Mouse (Mus musculus) lung, postnatal 10 days (tissue): ENCODE results near the gene Tmx2.
"Not testable (repeated sequence)": the region's sequence is repeated elsewhere in the genome, so short reads cannot be mapped to it uniquely, and the experiment has no call there.

ENCODE experiments used
- DNase-seq: peaks from one replicate; pipeline ENCODE4 v3.0.0; 2021

Gene Tmx2

DNA sequence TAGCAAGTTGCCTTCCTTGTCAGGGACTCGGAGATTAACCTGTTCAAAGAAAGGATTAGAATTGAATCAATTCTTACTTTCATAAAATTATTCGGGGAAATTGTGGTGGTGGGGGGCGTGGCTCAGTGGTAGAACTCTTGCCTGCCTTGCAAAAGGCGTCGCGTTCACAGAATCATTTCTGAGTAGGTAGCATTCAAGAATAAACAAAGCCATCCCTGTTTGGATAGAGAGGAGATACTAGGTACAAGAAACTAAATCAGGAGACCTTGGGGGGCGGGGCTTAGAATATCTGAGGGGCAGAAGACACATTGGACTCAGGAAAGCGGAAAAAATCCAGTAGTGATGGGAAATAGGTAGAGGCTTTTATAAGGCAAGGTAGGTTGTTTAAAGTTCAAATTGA, at the start of gene Tmx2:
Gene Tmx2, minus strand, starts transcription at position 125 of the 400 bp plus-strand sequence.
- no peak for DNase-seq

DNA sequence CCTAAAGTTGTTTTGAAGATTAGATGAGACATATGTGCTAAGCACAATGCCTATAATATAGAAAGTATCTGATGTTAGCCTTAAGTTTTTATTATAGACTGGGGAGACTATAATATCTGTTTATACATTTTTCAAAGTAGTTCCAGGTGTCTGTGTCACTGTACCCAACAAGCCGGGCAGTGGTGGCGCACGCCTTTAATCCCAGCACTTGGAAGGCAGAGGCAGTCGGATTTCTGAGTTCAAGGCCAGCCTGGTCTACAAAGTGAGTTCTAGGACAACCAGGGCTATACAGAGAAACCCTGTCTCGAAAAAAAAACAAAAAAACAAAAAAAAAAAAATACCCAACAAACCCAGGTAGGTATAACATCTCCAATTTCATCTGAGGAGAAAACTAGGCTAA, 49.3 kb upstream of the Tmx2 start:
- DNase-seq = not testable (repeated sequence)

DNA sequence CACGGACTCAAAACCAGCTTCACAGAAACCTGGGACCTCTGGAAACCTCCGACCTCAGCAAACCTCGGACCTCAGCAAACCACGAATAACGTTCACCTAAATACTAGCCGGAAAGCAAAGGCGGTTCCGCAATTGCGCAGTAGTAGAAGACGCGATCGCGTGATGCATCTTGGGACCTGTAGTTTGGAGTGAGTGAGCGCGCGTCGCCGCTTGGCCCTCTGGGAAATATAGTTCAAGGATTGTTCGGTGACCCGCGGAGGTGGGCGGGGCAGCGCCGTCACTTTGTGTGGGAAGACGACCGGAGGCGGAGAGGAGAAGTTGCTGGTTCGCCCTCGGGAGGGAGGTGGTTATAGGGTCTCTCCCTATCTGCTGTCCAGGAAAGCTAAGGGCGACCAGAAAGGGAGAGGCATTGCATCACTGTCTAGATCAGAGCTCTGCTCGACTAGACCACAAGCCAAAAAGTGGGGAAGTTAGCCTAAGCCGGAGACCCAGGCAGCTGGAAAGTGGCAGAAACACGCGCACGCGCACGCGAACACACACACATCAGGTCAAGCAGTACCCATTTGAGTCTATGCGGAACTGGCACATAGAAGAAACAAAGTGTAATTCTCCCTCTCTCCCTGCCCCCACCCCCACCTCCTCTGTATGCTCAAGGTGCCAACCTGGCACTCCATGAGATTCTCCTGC, 48.4 kb upstream of the Tmx2 start, which contains the start of gene Clp1:
Gene Clp1, minus strand, starts transcription at position 179 of the 687 bp plus-strand sequence.
- DNase-seq = peak; percentile 98

DNA sequence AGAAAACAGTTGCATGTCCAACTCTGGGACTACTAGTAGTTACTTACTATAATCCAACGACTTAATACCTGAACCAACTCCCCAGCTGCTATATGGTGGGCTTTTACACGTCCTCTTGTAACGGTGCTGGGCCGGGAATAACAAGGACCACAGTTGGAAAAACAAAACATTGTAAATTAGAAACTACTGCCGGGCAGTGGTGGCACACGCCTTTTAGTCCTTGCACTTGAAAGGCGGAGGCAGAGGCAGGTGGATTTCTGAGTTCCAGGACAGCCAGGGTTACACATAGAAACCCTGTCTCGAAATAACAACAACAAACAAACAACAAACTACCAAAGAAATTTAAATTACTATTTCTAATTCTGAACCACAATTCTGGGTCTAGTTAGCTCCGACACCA, 47.8 kb upstream of the Tmx2 start:
- no peak for DNase-seq

DNA sequence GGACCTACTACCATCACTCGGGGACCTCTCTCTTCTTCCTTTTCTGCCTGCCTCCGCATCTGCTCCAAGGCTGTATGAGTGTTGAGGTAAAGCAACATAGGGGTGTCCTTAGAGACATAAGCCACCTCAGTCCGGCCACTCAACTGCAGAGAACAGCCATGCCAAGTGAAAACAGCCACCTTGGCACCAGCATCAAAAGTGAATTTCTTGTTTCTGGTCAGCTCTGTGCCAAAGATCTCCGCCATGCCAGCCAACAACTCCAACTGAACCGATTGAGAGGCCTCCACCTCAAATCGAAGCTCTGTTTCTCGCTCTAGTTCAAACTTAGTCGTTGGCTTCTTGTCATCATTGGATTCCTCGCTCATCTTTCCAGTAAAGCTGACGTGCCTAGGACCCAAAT, 46.8 kb upstream of the Tmx2 start:
- DNase-seq = no peak

DNA sequence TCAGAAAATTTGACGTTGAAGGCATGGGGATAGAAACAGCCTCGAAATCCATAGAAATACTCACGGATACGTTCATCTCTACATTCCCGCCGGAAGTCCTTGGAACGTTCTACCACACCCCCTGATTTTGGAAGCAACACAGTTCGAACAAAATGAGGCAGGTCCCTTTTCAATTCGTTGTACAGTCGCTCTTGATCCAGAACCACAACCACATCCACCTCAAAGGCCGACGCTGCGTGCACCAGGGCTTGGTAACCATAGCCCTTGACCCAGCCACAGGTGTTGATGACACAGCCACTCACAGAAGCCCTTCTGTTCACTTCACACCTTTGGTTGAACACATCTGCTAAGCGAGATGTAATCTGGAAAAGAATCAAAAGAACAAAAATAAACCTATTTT, 44.9 kb upstream of the Tmx2 start:
- DNase-seq = no peak

DNA sequence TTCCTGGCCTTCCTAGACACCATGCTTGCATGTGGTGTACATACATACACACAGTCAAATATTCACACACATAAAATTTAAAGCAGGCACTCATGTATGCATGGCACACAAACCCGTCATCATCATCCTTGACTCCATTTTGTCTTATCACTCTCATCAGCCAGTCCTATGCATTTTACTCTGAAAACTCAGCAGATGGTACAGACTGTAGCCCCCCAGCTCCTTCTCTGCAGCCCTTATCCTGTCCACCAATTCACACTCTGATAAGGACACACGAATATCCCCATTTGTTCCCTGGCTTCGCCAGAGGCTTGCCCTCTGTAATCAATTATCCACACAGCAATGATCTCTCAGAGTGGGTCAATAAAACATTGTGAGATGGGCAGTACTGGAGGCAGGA, 42.2 kb upstream of the Tmx2 start:
- no peak for DNase-seq

DNA sequence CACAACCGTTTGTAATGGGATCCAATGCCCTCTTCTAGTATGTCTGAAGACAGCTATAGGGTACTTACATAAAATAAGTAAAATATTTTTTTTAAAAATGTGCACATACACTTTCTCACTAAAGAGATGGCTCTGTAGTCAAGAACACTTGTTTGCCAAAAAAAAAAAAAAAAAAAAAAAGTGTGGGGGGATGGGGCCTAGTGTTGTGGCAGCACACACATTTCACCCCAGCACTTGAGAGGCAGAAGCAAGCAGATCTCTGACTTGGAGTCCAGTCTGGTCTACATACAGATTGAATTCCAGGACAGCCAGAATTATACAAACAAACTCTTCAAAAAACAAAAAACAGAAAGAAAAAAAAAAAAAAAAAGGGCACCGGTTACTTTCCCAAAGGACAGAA, 41.8 kb upstream of the Tmx2 start:
- no peak for DNase-seq

DNA sequence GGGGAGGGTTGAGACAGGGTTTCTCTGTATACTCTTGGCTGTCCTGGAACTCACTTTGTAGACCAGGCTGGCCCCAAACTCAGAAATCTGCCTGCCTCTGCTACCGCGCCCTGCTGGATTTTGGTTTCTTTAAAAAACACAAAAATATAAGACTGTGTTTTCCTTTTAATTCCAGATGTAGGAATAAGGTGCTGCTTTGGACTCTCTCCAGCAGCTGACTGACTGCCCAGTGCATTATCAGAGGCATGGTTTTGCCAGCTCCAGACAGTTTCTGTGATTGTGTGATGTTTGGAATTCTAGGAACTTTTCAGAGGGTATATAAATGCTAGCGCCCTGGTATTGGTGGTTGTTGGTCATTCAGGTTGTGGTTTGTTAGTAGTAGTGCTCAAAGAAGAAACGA, 38.4 kb upstream of the Tmx2 start:
- DNase-seq = no peak

DNA sequence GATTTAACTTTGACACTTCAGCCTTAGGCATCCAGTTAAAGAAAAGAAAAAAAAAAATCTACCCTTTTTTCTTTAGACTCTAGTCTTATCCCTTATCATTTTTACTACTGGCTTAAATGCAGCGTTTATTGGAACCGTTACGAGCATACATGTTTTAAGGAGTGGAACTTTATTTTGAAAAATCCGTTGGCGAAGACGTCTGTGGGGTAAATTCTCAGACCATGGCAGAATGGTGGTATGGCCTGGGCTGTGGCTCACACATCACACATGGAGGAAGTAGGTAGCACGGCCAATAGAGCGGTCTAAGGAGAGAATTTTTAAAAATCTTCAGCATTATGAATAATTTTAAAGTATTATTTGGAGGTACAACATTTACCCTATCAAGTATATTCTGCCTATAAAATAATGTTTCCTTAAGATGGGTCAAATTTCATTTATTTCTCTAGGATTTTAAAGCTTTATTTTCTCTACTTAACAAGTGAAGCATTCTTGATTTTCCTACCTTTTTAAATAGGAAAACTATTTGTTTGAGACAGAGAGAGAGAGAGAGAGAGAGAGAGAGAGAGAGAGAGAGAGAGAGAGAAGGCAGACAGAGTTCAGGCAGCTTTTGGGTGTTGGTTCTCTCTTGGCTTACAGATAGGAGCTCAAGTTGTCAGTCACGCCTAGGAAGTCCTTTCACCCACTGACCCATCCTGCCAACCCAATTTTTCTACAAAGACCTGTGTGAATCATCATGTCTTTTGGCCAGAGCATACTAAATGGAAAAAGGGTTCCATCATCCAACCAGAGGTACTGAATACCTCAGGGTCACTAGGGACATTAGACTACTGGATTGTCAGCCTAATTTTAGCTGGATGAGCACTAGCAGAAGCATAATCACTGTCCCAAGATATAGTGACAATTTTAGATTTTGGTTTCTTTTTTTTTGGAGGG, 37.7 kb upstream of the Tmx2 start:
- DNase-seq = no peak

DNA sequence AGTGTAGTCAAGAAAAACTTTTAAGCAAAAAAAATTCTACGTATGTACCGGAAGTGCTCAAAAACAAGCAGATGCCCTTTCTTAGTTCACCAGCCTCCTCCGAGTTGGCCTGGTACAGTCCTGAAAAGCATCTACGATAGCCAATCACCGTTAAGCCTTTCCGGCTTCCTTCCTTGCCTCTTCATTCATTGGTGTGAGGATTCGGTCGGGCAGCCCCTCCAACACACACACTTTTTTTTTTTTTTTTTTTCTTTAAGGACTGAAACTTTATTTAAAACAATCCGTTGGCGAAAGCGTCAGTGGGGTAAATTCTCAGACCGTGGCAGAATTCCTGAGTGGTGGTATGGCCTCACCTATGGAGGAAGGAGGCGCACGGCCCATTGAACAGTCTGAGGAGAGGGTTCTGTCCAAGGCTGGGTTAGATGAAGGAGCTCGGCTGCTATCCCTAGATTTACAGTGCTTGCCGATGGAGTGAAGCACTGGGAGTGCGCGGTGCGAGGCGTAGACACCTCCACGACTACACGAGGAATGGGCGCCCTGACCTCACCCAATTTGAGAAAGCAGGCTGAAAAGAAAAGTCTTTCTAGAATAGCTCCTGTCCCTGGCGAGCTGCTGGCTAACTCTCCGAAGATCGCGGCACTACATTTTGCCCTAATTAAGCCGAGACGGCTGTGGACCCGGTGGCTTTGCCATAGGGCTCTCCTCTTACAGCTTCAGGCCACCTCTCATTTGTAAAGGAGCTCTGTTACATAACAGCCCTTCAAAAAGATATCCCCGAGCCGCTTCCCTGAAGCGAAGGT, 36.8 kb upstream of the Tmx2 start:
- peak; percentile 92 for DNase-seq

DNA sequence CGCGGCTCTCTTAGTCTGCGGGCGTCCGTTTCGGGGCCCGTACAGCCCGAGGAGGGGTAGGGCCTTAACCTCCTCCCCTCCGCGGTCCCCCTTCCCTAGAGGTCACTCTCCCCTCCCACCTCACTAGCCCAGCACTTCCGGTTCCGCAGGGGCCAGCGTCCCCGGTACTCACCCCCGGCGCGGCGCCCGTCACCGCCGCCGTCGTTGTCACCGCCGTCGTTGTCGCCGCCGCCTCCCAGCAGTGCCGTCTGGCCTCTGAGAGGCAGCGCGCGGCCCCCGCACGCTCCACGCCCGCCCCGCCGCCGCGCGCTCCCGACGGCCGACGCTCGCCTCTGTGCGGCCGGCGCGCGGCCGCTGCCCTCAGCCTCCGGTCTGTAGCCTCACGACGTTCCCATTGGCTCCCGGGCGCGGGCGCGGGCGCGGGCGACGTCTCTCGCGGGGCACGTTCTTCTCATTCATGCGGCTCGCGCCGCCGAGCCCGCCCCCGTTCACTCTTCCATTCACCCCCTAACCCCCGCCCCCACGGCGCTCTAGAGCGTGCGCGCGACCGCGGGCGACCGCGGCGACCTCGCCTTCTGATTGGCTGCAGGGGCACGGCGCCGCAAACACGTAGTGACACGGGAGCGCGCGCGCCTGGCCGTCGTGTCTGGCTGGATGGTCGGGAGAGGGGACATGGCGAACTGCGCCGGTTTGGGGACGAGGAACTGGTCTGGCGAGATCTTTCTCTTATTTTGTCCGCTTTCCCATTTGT, 36.0 kb upstream of the Tmx2 start, which contains the start of gene Zdhhc5:
Gene Zdhhc5, minus strand, starts transcription at position 370 of the 751 bp plus-strand sequence.
- peak; percentile 99 for DNase-seq

DNA sequence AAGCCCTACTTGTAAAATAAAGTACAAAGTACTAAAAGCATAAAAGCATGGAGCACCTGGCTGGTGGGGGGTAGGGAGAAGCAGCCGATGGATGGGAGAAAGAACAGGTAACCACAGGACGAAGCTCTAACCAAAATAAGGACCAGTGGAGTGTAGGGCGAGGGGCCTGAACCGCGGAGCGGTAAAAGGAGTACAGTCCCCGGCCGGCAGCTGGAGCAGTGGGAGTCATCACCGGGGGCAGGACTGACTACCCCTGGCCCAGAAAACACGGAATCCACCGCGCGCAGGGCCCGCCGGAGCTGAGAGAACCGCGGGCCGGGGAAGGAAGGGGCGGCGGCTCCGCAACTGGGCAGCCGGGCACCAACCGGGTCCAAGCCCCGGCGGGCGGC, 35.5 kb upstream of the Tmx2 start:
- DNase-seq = no peak

DNA sequence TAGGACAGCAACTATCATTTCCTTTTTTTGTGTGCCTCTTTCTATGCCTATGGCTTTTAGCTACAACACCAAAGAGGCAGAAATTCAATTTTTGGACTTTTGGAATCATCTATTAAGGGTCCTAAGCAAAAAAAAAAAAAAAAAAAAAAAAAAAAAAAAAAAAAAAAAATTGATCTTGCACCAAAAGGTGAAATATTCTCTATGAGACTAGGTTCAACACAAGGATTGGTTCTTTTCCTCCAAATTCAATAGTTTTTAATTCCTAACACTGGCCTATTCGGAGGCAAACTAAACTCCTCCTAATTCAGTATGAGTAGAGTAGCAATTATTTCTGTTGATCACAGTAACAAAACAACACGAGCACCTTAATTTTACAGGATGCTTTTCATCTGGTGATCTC, 33.0 kb upstream of the Tmx2 start:
- DNase-seq = no peak

DNA sequence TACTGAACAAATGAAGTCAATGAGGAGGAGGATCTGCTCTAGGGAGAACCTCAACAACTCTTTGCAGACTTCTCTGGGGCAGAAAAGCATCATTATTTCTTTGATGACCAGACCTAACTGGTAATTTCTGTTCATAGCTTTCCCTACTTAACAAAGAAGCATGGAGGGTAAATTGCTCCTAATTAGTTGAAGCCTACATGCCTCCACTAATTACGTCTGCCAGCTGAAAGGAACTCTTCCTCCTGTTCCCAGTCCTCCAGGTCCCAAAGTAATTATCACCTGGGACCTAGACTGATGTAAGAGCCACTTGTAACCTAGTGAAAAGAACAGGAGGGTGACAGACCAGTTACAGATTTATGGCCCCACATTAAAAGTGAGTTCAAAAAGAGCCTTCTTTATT, 28.6 kb upstream of the Tmx2 start:
- no peak for DNase-seq

DNA sequence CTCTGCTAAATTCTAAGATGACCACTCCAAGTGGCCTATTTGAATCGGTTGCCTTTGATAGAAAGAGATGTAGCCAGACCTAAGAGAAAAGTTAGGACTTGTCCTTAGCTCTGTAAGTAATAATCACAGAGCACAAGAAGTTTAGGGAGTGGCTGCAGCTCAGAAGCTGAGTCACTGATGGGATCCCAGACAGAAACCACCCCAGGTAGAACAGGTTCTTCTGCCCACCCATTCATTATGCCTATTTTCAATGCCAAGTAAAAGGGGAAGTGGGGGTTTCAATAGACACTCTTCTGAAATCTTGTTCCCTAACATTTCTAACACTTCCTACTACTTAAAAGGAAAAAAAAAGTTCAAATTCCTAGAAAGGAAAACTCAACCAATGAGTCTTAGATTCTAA, 26.4 kb upstream of the Tmx2 start:
- DNase-seq = no peak

DNA sequence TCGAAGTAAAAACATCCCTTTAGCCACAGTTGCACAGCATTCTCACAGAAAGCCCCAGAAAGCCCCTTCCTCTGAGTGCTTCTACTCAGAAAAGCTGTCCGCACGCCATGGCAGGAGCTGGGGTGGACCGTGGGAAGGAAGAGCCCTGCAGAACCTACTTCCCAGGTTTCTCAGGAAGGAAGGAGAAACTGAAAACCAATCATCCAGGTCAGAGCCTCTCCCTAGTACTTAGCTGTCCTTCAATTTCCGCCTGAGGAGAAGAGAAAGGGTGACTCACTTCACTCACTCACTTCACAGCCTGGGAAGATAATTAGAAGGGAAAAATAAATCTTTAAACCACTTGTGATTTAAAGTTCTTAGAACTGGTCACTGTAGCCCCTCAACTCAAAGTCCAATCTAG, 25.4 kb upstream of the Tmx2 start:
- no peak for DNase-seq

DNA sequence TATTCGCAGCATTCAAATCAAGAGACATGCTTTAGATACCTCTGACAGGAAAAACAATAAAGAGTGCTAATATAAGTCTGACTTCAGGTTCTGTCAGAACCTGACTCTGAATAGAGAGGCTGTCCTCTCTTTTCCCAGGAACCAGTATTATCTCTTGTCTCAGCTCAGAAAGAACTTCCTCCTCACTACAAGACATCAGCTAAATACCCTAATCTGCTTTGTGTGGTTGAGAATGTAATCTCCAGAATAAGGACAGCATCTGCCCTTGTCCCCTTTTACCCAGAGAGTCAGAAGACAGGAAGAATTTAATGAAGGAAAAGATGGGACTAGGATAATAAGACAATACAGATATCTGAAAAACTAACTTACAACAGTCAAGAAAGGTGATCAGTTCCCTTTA, 24.6 kb upstream of the Tmx2 start:
- DNase-seq = no peak

DNA sequence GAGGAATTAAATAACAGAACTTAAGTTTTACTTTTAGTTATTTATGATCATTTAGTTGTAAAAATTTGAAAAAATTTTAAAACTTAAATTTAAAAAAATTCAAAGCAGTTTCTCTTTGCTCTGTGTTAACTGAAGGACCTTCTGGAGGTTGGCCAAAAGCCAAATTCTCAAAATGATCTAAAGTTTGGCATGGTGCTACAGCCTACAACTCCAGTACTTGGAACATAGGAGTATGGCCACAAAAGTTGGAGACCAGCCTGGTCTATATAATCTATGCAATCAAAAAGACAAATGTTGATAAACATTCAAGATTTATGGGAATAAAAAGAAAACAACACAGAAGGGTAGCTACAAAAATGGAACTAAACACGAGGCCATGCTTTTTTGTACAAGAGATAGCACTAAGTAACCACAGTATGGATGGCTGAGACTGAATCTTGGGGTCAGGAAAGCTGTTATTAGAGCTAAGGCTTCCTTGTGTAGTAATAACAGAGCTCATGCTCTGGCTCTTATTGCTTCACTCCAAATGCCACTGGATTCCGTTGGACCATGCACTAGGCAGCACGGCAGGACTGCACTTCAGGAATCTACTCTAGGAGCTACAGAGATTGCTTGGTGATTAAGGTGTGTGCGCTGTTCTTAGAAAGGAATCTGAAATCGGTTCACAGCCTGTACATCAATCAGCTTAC, 16.2 kb upstream of the Tmx2 start:
- no peak for DNase-seq

DNA sequence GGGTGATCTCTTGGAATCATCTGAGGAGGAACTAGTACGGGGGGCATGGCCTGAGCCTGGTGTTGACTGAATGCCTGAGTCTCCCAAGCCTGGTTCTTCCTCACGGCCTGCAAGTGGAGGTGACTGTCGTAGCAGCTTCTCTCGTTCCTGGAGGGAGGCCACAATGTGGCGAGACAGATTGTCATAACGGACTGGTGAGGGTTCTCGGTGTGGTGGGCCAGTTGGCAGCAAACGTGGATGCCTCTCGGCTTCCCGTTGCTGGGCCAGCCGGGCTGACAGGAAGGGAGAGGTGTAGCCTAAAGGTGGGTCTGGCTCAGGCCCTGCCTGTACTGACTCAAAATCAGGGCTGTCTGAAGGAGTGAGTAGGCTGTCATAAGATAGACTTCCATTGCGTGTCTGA, 11.1 kb upstream of the Tmx2 start:
- no peak for DNase-seq

DNA sequence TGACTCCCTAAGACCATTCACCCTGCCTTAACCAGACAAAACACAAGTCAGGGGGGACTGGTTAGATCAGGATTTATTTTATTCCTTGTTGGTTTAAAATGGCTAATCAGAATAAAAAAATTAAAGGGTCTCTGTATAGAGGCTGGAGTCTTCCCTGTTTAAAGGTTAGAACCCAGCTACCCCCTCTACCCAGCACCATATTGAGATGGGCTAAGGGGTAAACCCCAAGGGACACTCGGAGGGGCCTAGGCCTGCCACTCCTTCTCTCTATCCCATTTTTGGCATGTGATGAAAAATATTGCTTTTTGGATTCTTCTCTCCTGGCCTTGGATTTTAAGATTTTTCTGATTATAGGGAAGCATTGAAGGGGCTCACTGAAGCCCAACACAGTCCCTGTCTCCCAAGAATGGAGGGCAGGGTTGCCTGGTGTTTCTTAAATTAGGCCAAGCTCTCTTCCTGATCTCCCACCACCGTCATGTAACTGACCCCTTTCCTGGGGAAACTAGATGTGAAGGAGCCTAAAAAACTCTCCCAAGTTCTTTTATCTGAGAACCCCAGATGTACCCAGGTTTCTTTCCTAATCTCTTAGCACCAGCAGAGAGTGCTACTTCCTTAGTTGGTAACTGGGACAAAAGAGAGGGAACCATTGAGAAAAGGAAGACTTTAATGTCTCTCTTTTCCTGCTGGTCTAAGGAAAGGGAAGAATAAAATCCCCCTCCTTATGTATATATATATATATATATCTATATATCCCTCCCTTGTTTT, 9.3 kb upstream of the Tmx2 start:
- DNase-seq = no peak
